Mouse (Mus musculus) small intestine, adult 2 months (tissue): ENCODE measurements around the gene Itgav.

Source experiments
- CTCF ChIP-seq: fragments of 200-500 bp; IDR thresholded peaks from 2 replicates; pipeline ENCODE4 v1.5.1; 2012; ENCODE audit warnings: low read depth, mild to moderate bottlenecking, control low read depth, inconsistent platforms, low read length, moderate library complexity, mixed read lengths; ENCODE audit not compliant: insufficient replicate concordance, insufficient read length; ENCODE audit errors: extremely low read depth
- POLR2A ChIP-seq: fragments of 200-500 bp; IDR thresholded peaks from 2 replicates; pipeline ENCODE4 v1.6.1; 2012; ENCODE audit warnings: low read depth, mild to moderate bottlenecking, control low read depth, inconsistent platforms, low read length, moderate library complexity

DNA sequence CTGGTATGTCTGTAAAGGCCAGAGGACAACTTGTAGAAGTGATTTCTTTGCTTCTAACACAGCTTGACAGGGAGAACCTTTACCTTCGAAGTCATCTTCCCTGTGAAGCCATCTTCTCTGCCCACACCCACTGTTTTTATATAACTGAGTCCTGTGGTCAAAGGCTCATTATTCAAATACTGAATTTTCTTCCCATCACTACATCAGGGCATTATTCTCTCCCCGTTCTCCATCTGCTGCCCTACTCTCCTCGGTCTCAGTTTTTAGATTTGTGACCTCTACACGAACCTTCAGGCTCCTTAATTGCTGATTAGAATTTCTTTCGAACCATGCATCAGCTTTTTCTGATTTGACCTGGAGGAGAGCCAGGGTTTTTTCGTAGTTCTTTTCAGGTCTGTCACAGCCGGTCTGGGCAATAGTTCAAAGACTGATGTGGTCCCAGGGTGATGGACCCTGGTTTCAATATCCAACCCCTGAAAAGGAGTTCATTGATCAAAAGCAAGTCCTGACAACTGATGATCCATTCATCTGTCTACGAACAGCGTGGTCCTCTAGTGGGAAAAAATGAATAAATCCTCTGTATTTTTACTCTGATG lies 73.8 kb downstream of the Itgav start:
- TF ChIP-seq CTCF (no peak), POLR2A (no peak)
